Mouse (Mus musculus): Measurements from ENCODE around the gene Dpm3.

Gene Dpm3

DNA sequence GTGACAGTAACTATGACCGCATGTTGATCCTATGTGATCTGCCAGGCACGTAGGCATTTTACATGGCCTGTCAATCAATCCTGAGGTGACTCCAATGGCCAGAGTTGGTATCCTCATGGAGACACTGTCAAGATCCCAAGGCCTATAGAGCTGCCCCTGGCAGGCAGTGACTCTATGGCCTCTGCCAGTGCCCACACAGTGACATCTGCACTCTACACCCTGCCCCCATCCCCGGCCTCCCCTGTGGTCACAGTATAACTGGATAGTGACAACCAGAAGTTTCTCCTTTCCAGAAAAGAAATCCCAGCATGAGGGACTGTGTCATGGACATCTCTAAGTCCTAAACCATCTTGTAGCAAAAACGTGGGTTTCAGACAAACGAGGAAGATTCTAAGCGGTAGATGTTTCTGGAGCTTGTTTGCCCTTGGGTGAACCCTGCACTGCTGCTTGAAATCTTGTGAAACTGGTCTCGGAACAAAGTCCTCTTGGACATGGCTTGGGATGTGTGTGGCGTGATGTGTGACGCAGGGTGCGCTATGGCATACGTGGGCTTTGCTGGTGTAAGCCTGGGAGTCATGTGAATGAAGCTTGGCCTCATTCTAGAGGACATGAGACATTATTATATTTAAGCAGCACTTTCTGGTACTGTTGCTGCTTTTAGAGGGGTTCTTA lies 34.2 kb downstream of the Dpm3 start:
- DNase-seq (ENCODE audit: extremely low spot score, low spot score) = no peak

DNA sequence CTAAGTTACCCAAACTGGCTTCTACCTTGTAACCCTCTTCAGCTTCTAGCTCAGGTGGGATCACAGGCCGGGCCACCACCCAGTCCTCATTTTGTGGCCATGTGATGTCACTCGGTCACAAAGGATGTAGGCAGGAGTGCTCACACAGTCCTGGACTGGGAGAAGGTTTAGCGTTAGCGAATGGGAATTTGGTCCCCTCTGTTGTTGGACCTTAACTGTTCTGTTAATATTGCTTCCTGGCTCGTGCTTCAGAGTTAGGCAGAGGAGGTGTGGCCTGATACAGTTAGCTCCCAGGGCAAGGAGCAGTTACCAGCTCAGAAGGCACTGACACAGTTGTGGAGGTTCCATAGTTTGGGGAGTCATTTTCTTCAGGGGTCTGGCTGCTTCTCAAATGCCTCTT lies 35.0 kb downstream of the Dpm3 start:
- DNase-seq (ENCODE audit: extremely low spot score, low spot score) = no peak

DNA sequence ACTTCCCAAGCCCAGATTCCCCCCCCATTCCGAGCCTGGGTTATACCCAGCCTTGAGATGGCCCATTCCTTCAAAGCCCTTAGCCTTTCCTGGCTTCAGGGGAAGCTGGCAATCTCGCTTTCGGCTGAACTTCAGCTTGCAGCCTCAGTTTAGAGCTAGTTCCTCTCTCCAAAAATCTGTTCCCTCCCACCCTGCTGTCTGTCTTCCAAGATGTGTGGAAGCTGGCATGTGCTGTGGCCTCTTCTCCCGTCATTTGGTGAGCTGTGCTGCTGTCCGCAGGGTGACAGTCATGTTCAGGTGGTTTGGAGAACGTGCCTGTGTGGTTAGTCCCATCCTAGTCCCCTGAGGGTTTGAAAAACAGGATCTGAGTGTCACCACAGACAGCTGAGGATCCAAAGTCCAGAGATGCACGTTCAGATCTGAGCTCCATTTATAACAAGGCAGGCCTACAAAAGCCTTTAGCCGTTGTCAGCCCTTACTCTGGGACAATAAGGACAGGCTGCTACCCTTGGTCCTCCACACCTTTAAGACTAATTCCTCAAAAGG lies 36.6 kb downstream of the Dpm3 start:
- no peak for DNase-seq (ENCODE audit: extremely low spot score, low spot score)

DNA sequence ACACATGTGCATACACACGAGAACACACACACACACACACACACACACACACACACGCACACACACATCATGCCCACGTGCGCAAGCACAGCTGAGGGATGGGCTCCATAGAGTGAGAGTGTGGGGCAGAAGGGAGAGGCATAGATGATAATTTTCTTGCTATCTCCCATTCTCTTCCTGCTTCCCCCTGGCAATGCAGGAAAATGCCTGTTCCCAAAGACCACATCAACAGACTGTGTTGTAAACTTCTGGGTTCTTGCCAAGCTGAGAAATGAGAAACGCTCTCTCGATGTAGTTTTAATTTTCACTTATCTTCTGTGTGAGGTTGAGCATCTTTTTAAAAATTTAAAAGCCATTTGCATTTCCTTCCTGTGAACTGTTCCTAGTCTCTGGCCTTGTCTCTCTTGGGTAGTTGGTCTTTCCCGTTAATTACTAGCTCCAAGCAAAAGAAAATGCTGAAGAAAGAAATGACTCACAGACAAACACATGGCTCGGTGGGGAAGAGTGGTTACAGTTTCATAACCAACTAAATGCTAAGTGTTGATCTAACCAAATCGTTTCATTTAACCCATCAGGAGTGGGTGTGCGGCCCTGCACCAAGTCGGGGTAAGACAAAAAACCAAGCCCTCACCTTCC lies 37.7 kb downstream of the Dpm3 start:
- no peak for DNase-seq (ENCODE audit: extremely low spot score, low spot score)

DNA sequence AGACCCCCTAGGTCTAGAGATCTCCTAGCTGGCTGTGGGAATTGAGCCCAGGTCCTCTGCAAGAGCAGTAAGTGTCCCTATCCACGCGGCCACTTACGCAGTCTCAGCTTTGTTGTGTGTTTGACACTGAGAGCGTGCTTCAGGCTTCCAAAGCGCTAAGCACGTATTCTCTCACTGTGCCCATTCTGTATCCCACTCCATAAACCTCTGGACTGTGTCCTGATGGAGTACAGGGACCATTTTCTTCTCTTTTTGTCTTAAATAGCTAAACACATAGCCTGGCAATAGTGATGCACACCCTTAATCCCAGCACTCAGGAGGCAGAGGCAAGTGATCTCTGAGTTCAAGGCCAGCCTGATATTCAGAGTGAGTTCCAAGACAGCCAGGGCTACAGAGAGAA lies 39.8 kb downstream of the Dpm3 start:
- DNase-seq (ENCODE audit: extremely low spot score, low spot score) = no peak

DNA sequence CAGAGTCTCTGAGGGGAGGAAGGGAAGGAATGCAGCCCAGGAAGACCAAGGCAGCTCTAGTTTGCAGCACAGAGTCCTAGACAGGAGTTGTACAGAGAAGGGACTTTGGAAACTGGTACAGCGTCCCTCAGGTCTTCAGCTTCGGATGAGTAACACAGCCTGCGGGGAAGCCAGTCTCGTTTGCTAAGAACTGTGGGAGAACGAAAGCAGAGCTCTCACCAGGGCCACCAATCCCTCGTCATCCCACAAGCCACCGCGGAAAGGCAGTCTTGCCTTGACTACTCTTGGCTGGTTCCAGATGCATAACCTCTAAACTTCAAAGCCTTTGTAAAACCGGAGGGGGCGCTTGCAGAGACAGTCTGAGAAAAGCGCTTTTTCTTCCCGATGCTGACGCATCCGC lies 40.3 kb downstream of the Dpm3 start:
- DNase-seq (ENCODE audit: extremely low spot score, low spot score) = peak; percentile 51

DNA sequence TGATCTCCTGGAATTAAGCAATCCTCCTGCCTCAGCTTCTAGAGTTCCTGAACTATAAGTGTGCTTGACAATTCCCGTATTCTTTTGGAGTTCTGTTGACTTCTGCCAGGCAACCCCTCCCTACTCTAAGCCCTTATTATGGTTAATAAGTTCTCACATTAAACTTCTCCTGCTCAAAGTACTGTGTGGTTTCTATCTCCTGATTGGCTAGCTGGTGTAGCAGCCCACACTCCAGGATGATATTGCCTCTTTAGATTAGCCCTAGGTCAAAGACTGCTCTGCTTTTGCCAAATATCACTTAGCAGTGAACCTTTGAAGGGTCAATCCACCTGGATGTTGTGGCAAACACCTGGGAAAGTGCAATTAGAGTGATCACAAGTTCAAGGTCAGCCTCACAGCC lies 40.9 kb downstream of the Dpm3 start:
- DNase-seq (ENCODE audit: extremely low spot score, low spot score) = no peak

DNA sequence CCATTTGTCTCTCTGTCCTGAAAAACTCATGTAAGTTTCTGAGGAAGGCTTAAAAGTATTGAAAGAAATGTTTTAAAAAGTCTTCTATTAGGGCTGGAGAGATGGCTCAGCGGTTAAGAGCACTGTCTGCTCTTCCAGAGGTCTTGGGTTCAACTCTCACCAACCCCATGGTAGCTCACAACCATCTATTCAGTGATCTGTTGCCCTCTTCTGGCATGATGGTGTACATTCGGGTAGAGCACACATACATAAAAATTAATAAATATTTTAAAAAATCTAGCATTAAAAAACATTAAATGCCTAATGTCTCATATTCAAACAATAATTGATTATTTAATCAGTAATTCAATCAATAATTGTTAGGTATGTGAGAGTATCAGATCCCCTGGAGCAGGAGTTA lies 41.4 kb downstream of the Dpm3 start:
- no peak for DNase-seq (ENCODE audit: extremely low spot score, low spot score)

DNA sequence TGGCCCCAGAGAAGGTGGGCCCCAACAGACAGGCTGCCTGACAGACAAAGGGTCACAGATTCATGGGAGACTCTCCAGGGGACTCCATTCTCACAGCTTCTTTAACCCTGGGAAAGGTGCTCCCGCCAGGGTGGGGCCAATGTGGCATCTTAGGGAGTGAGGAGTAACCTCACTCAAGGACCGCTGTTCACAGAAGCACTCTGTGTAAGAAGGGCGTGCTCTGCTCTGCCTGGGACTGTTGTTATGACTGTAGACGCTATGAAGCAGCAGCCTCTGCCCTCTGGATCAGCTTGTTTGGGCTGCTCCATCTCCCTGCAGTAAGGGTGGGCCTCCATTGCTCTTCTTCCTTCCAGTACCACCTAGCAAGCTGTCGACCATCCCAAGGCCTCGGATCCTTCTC lies 45.3 kb downstream of the Dpm3 start:
- no peak for DNase-seq (ENCODE audit: extremely low spot score, low spot score)

DNA sequence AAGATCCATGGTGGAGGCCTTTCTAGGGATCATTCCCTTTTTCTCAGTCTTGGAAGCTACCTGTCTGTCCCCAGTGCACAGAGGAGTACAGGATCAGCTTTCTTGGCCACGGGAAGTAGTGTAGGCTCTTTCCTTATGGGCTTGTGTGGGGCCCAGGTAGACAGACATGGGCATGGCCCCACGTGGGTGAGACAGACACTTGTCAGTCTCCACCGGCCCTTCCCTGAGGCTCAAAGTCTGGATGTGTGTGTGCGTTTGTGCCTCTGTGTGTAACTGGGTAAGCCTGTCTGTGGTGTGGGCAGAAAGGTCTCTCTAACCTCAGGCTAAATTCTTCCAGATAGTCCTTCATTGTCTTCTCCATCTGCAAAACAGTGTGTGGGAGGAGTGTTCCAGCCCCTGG lies 45.9 kb downstream of the Dpm3 start:
- DNase-seq (ENCODE audit: extremely low spot score, low spot score) = no peak

DNA sequence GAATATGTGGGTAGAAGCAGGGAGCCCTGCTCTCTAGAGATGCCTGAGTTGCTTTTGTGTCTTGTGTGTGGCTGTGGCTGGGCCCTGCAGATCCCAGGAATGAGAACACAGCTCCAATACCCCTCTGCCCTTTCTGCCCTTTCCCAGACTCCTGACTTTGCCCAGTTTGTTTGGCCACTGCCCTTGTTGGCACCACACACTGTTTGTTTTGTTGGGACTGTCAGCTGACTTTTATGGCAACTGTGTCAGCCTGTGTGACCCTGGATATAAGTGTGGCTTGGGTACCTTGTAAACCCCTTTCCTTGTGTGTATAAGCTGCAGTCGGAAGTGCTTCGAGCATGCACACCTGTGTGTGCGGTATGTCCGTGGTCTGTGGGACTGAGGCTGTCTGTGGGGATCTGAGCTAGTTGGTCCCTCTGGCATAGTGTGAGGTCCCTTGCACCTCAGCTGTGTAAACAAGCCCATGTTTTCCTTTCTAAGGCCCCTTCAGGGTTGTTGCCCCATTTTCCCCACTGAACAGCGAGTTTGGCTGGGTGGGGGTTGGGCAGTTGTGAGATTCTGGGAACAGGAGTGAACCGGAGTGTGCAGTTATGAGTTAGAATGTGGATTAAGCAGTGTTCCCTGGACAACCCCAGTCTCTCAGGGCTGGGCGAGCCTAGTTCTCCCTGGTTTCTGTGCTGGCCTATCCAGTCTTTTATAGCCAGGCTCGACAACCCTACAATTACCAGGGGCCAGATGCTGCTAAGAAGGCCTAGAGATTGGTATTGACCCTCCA lies 46.6 kb downstream of the Dpm3 start:
- DNase-seq (ENCODE audit: extremely low spot score, low spot score) = no peak

DNA sequence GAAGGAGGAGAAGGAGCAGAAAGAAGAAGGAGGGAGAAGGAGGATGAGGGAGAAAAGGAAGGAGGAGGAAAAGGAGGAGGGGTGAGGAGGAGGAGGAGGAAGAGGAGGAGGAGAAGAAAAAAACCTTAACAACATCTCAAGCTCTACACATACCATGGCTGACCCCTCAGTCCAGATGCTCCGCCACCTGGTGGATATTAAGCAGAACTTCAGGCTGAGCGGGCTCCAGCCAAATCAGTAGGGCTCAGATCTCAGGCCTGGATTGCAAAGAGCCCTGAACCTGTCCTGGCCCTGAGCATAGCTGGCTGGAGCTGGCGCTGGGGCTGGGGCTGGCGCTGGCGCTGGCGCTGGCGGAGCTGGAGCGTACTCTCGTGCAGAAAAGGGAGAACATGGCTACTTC lies 48.9 kb downstream of the Dpm3 start:
- peak; percentile 74 for DNase-seq (ENCODE audit: extremely low spot score, low spot score)

DNA sequence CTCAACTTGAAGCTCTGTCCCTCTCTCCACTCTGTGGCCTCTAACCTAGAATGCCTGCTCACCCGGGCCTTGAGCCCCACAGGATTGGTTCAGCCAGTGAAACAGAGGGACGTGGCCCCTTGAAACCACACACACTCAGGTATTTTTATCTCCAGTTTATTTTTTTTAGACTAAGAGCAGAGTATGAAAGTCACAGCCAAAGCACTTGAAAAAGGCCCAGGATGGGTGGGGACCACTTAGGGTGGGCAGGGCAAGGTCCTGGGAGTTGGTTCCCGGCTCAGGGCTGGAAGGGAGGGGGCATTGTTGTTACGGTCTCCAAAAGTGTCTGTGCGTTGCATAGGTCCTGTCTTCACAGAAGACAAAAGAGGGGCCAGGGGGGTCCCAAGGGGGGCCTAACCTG lies 55.2 kb downstream of the Dpm3 start:
- no peak for DNase-seq (ENCODE audit: extremely low spot score, low spot score)

DNA sequence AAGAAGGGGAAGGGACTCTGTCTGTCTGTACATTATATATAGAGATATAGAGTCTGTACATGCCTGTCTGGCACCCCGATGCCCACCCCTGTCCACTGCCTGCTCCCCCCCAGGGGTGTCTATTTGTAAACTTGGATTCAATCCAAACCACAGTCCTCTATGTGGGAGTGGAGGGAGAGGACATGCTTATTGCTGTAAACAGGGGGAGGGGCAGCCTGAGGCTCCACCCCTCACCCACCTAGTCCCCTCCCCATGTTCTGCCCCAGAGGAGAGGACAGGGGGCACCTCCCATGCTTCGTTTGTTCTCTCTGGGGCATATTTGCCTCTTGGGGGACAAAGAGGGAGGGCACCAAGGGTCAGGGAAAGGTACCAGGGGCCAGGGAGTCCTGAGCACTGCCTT lies 55.6 kb downstream of the Dpm3 start:
- DNase-seq (ENCODE audit: extremely low spot score, low spot score) = no peak

DNA sequence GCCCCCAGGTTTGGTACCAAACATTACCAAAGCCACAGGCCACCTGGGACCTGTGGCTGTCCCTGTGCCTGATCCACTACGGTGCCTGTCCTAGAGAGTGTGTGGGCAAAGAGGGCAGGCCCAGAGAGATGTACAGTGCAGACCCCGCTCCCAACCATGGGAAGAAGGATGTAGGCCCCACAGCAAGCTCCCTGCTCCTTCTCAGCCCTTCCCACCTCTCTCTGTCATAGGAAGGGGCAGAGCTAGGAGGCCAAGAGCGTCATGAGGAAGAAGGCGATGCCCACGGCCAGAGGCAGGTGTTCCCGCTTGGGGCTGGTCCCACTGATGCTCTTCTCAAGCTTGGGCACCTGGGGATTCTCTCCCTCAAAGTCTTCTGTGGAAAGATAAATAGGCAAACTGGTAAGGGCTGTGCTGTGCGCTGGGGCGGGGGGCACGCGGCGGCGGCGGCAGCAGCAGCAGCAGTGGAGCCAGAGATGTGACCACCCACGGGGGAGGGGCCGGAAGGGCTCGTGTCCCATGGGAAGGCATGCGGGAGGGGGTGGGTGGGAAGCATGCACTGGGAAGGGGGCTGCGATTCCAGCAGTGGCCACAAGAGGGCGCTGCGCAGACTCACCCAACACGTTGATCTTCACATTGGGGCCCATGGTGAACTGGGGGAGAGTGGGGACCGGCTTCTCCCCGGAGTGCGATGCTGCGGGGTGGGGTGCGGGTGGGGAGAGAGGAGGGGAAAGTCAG lies 56.2 kb downstream of the Dpm3 start:
- peak; percentile 90 for DNase-seq (ENCODE audit: extremely low spot score, low spot score)

DNA sequence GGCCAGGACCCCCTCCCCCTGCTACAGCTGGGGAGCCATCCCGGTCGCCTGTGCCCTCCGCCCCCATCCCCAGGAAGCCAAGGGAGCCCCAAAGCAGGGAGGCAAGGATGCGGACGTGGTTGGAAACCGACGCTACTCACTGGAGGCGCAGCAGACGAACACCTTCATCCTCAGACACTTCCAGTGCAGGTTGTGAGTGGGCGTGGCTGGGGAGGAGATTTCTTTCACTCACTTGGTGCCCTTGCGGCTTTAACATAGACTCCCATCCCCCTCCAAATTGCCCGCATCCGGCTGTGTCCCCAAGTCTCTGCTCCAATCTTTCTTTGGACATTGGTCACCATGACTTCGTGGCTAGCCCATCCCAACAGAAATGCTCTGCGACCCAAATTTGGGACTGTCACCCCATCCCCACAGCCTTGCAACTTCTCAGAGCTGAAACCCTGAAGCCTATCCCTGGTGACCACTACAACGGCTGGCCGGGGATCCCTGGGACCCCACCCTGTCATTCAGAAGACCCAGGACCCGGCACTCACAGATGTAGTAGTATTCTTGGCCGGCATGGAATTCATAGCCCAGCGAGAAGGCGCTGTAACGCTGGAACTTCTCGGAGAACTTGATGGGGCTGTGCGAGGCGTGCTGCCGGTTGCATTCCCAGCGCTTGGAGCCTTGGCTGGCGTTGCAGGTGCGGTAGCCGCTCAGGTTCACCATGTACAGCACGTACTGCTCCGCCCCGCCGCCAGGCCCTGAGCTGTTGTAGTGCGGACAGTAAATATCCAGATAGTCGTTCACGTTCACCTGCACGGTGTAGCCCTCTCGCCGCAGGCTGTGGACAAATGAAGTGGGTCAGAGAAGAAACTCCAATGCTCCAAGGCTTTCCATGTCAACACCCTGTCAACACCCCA lies 57.0 kb downstream of the Dpm3 start:
- peak; percentile 37 for DNase-seq (ENCODE audit: extremely low spot score, low spot score)
